Mouse (Mus musculus): ENCODE results near the gene Zfp428.

- TF ChIP-seq POLR2A (IDR thresholded peaks at IDR 0.05; ENCODE audit: low read depth, low read length) (no peak), CTCF (conservative IDR thresholded peaks at IDR 0.05; ENCODE audit: insufficient read depth, insufficient read length, low read depth, low read length) (no peak)
Observed at GRCm38 (mm10) chr7:24533031-24533571, 26.3 kb downstream of the Zfp428 start.
